Mouse (Mus musculus) erythroblast, embryonic 14.5 days (primary cell): ENCODE measurements around the gene Prr15l. TPM values are rescaled to one million over a fixed set of nuclear protein-coding genes. Genes with fewer than 3 reads are reported as not detected.
A peak's percentile ranks its signal among the peaks of the same experiment; 100 is the strongest.

Source experiments
- H3K27me3 ChIP-seq: 2 replicates; pipeline ENCODE4 v1.6.1; 2012; ENCODE audit warnings: inconsistent platforms; ENCODE audit not compliant: control insufficient read depth
- H3K36me3 ChIP-seq: 2 replicates; pipeline ENCODE4 v1.6.1; 2012; ENCODE audit warnings: mild to moderate bottlenecking, inconsistent platforms; ENCODE audit not compliant: control insufficient read depth
- H3K4me1 ChIP-seq: 2 replicates; pipeline ENCODE4 v1.6.1; 2012; ENCODE audit warnings: inconsistent platforms; ENCODE audit not compliant: control insufficient read depth
- H3K4me3 ChIP-seq: replicated peaks from 2 replicates; pipeline ENCODE3; 2012; ENCODE audit warnings: moderate library complexity, mild to moderate bottlenecking, inconsistent platforms
- H3K9me3 ChIP-seq: 2 replicates; pipeline ENCODE4 v1.6.1; 2012; ENCODE audit warnings: low read length, inconsistent platforms, mixed read lengths; ENCODE audit not compliant: control insufficient read depth
- GATA1 ChIP-seq: IDR thresholded peaks from 2 replicates; pipeline ENCODE4 v1.6.1; 2012; ENCODE audit warnings: low read length, inconsistent platforms, mixed read lengths
- TAL1 ChIP-seq: IDR thresholded peaks from 3 replicates; pipeline ENCODE4 v1.6.1; 2012; ENCODE audit warnings: low read length, inconsistent platforms, mixed read lengths
- polyA plus RNA-seq: library from polyadenylated mRNA; stranded (reverse); fragments of >175 nt; gene quantifications from 2 replicates; pipeline ENCODE4 v1.2.3, GENCODE M21; 2012

The Prr15l gene
- polyA plus RNA-seq, 1 experiment = 3.0 TPM

GRCm38 (mm10) chr11:96916885-96917396 is 11.0 kb upstream of the Prr15l start:
- Histone ChIP-seq H3K4me1 (peaks cover 69% of the 10 kb centered on the region), H3K4me3 (peak overlapping the region; percentile 72)
- TF ChIP-seq TAL1 (no peak), GATA1 (no peak)

GRCm38 (mm10) chr11:96917415-96917814 is 10.5 kb upstream of the Prr15l start:
- Histone ChIP-seq H3K4me3 (peak overlapping the region; percentile 39), H3K9me3 (no peaks in the 10 kb centered on the region), H3K36me3 (peaks cover 14% of the 10 kb centered on the region), H3K4me1 (peaks cover 71% of the 10 kb centered on the region), H3K27me3 (no peaks in the 10 kb centered on the region)
- peak; percentile 95 for TF ChIP-seq GATA1
- TF ChIP-seq TAL1 = peak; percentile 96

More at GRCm38 (mm10) chr11:96916885-96917396, 11.0 kb upstream of the Prr15l start:
- H3K36me3 ChIP-seq = peaks cover 18% of the 10 kb centered on the region
- H3K9me3 ChIP-seq = no peaks in the 10 kb centered on the region
- H3K27me3 ChIP-seq = no peaks in the 10 kb centered on the region

GRCm38 (mm10) chr11:96919003-96919402 is 8.9 kb upstream of the Prr15l start:
- Histone ChIP-seq H3K4me1 (peaks cover 75% of the 10 kb centered on the region), H3K4me3 (no peak overlapping the region), H3K9me3 (no peaks in the 10 kb centered on the region), H3K36me3 (peaks cover 7% of the 10 kb centered on the region), H3K27me3 (no peaks in the 10 kb centered on the region)
- TF ChIP-seq TAL1 (no peak), GATA1 (no peak)

- Histone ChIP-seq H3K4me1 (peaks cover 83% of the 10 kb centered on the region), H3K4me3 (peak overlapping the region; percentile 1)
- TF ChIP-seq TAL1 = no peak
Measured at GRCm38 (mm10) chr11:96924861-96925260, 3.0 kb upstream of the Prr15l start.

GRCm38 (mm10) chr11:96925469-96926148 is 2.3 kb upstream of the Prr15l start:
- Histone ChIP-seq H3K4me3 (peak overlapping the region; percentile 28), H3K4me1 (peaks cover 84% of the 10 kb centered on the region), H3K27me3 (peaks cover 8% of the 10 kb centered on the region), H3K9me3 (no peaks in the 10 kb centered on the region), H3K36me3 (peaks cover 5% of the 10 kb centered on the region; the same call in 1 of the 2 replicates)
- TF ChIP-seq TAL1 (no peak), GATA1 (no peak)

More at GRCm38 (mm10) chr11:96924861-96925260, 3.0 kb upstream of the Prr15l start:
- Histone ChIP-seq H3K36me3 (peaks cover 5% of the 10 kb centered on the region; the same call in 1 of the 2 replicates), H3K9me3 (no peaks in the 10 kb centered on the region), H3K27me3 (peaks cover 8% of the 10 kb centered on the region)

GRCm38 (mm10) chr11:96926587-96926986 is 1.3 kb upstream of the Prr15l start:
- H3K4me1 ChIP-seq = peaks cover 85% of the 10 kb centered on the region

GRCm38 (mm10) chr11:96928691-96929090 is 787 bp downstream of the Prr15l start:
- peaks cover 8% of the 10 kb centered on the region for H3K27me3 ChIP-seq
- no peak overlapping the region for H3K4me3 ChIP-seq
- H3K36me3 ChIP-seq = peaks cover 11% of the 10 kb centered on the region
- no peak for TF ChIP-seq GATA1
- TF ChIP-seq TAL1 = no peak
- no peaks in the 10 kb centered on the region for H3K9me3 ChIP-seq
- H3K4me1 ChIP-seq = peaks cover 95% of the 10 kb centered on the region

More at GRCm38 (mm10) chr11:96926587-96926986, 1.3 kb upstream of the Prr15l start:
- Histone ChIP-seq H3K4me3 (no peak overlapping the region), H3K9me3 (no peaks in the 10 kb centered on the region), H3K27me3 (peaks cover 8% of the 10 kb centered on the region), H3K36me3 (peaks cover 6% of the 10 kb centered on the region)
- TF ChIP-seq GATA1 = peak; percentile 87
- peak; percentile 81 for TF ChIP-seq TAL1

- peak overlapping the region; percentile 41 for H3K4me3 ChIP-seq
- H3K27me3 ChIP-seq = peaks cover 8% of the 10 kb centered on the region
- H3K4me1 ChIP-seq = peaks cover 95% of the 10 kb centered on the region
- TF ChIP-seq GATA1 (no peak), TAL1 (no peak)
- peaks cover 17% of the 10 kb centered on the region for H3K36me3 ChIP-seq
- no peaks in the 10 kb centered on the region for H3K9me3 ChIP-seq
Measured at GRCm38 (mm10) chr11:96929096-96929765, 1.3 kb downstream of the Prr15l start.

GRCm38 (mm10) chr11:96929766-96930331 is 1.9 kb downstream of the Prr15l start:
- TF ChIP-seq GATA1 (no peak), TAL1 (no peak)
- Histone ChIP-seq H3K27me3 (peaks cover 8% of the 10 kb centered on the region), H3K36me3 (peaks cover 23% of the 10 kb centered on the region), H3K4me3 (peak overlapping the region; percentile 33), H3K4me1 (peaks cover 95% of the 10 kb centered on the region), H3K9me3 (no peaks in the 10 kb centered on the region)
